Mouse (Mus musculus) neural tube, embryonic 11.5 days (tissue): Measurements from ENCODE around the gene Cnrip1. TPM values are rescaled to one million over a fixed set of nuclear protein-coding genes. Genes with fewer than 3 reads are reported as not detected.
A peak's percentile ranks its signal among the peaks of the same experiment; 100 is the strongest.
"Not testable (repeated sequence)": the region's sequence is repeated elsewhere in the genome, so short reads cannot be mapped to it uniquely, and the experiment has no call there.

ENCODE experiments used
- ATAC-seq: fragments of 200-750 bp; cut with Nextera tagmentation; 2 replicates; pipeline ENCODE4 v1.8.0; 2017; ENCODE audit warnings: moderate number of reproducible peaks, mild to moderate bottlenecking, moderate TSS enrichment, moderate library complexity; ENCODE audit not compliant: insufficient read depth, low FRiP score, low TSS enrichment
- DNase-seq: peaks from one replicate; pipeline ENCODE4 v3.0.0-alpha.2; 2015; ENCODE audit warnings: low spot score
- H3K27ac ChIP-seq: fragments of 300-500 bp; sonication (generic); 2 replicates; pipeline ENCODE4 v1.5.1; 2014; ENCODE audit warnings: low read depth, mild to moderate bottlenecking, low read length
- H3K27me3 ChIP-seq: fragments of 300-500 bp; sonication (generic); 2 replicates; pipeline ENCODE4 v1.6.1; 2014; ENCODE audit warnings: mild to moderate bottlenecking, low read length, mixed read lengths; ENCODE audit not compliant: control insufficient read depth, insufficient read depth
- H3K36me3 ChIP-seq: fragments of 300-500 bp; sonication (generic); 2 replicates; pipeline ENCODE4 v1.6.1; 2014; ENCODE audit warnings: mild to moderate bottlenecking, low read length, moderate library complexity, mixed read lengths; ENCODE audit not compliant: control insufficient read depth, insufficient read depth
- H3K4me1 ChIP-seq: fragments of 300-500 bp; sonication (generic); 2 replicates; pipeline ENCODE4 v1.6.1; 2014; ENCODE audit warnings: low read length, mixed read lengths; ENCODE audit not compliant: control insufficient read depth, insufficient read depth
- H3K4me2 ChIP-seq: fragments of 300-500 bp; sonication (generic); 2 replicates; pipeline ENCODE4 v1.6.1; 2014; ENCODE audit warnings: low read depth, mild to moderate bottlenecking, moderate library complexity
- H3K4me3 ChIP-seq: fragments of 300-500 bp; sonication (generic); 2 replicates; pipeline ENCODE4 v1.5.1; 2014; ENCODE audit warnings: low read depth, low read length
- H3K9ac ChIP-seq: fragments of 300-500 bp; sonication (generic); 2 replicates; pipeline ENCODE4 v1.6.1; 2014; ENCODE audit warnings: mild to moderate bottlenecking, low read length
- H3K9me3 ChIP-seq: fragments of 300-500 bp; sonication (generic); 2 replicates; pipeline ENCODE4 v1.6.1; 2016; ENCODE audit warnings: low read length; ENCODE audit not compliant: control insufficient read depth
- WGBS: fragments of 180-500 bp; shearing (Covaris S2); extraction: QIAGEN DNeasy Blood & Tissue Kit; methylation state at CpG from one replicate; pipeline ENCODE4 v1.1.7; 2014; 5-methylcytosine and 5-hydroxymethylcytosine counted together
- polyA plus RNA-seq: library from polyadenylated mRNA; unstranded; fragments of >200 nt; fragmentation: Nextera tagmentation; extraction: Ambion mirVana; gene quantifications from 2 replicates; pipeline ENCODE4 v1.2.1, GENCODE M21; 2014

The Cnrip1 gene
- 24.7 and 29.4 TPM in 2 replicates for polyA plus RNA-seq

DNA sequence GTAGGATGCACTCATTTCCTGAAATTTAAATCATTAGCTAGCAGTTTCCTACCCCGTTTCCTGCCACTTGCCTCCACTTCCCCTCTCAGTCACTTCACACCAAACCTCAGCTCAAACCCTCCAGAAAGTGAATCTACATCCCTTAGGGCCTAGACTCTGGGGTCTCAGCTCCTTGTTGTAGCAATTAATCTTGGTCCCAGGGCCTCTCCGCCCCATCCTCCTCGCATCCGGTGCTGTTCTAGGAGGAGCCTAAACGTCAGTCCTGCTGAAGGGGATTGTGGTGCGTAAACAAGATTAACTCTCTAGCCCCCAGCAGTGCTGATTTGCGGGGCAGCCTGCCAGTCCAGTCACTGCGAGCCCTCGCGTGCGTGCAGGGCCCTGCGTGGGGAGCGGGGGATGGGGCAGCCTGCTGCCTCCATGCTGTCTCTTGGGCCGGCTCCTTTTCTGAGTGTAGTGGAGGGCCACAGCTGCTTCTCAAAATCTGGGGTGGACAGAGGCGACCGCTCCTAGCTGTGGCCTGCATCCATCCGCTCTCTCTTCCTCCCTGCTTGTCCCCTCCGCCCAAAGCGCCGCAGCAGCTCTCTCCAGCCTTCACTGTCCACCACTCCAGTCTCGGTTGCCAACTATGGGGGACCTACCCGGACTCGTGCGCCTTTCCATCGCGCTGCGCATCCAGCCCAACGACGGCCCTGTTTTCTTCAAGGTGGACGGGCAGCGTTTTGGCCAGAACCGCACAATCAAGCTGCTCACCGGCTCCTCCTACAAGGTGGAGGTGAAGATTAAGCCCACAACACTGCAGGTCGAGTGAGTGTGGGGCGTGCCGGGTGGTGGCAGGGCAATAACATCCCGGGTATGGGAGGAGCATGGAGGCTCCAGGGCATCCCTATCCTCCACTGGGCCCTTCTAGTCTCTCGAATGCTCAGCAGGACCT, at the start of gene Cnrip1, which contains the start of gene Plek:
Cnrip1 (plus strand) TSS at position 42 of the 931 bp plus-strand sequence.
Plek (minus strand) TSS at position 837 of the 931 bp plus-strand sequence.
- under 1% methylated on average over 38 of the region's 38 CpGs for WGBS
- peak within 1 kb of the TSS; percentile 49 for H3K4me3 ChIP-seq
- peak within 1 kb of the TSS; percentile 76 for H3K9ac ChIP-seq
- H3K27ac ChIP-seq, result peak within 1 kb of the TSS; percentile 67
- ATAC-seq (peak; percentile 89), DNase-seq (peak; percentile 74)
- no peaks in the 10 kb centered on the region for H3K4me1 ChIP-seq
- no peaks in the 10 kb centered on the region for H3K27me3 ChIP-seq
- H3K9me3 ChIP-seq, result no peaks in the 10 kb centered on the region
- H3K4me2 ChIP-seq, result peak within 1 kb of the TSS; percentile 71
- H3K36me3 ChIP-seq, result no peaks in the 10 kb centered on the region

DNA sequence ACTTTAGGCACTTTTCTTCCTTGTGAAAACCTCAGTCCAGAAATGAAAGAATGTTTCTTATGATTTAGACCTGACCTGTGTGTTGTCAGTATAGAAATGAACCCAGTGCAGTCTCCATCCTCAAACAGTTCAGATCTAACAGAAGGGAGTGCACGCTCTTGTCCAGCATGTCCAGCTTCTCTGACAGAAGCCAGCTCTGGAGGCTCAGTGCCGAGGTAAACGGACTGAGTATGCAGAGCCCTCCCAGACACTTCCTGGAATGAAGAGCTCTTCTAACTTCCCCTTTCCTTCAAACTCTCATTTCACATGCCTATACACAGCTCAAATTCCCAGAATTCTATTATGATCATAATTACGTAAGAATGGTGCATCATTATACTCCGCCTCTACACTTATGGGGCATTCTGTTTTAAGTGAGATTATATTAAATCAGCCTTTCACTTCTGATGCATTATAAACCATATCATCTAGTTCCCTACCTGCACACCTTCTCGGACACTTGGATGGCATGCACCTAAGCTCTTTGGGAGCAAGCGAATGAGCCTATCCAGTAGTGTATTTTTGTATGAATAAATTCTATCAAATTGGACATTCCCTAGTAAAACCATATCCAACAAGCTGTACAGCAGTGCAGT, 48.5 kb upstream of the Cnrip1 start:
- no peak overlapping the region for H3K27ac ChIP-seq
- no peak overlapping the region for H3K4me3 ChIP-seq
- DNase-seq (no peak), ATAC-seq (no peak)
- H3K4me2 ChIP-seq, result no peak overlapping the region
- no peaks in the 10 kb centered on the region for H3K27me3 ChIP-seq
- H3K9me3 ChIP-seq, result no peaks in the 10 kb centered on the region
- 89% methylated on average over 7 of the region's 7 CpGs for WGBS
- no peaks in the 10 kb centered on the region for H3K36me3 ChIP-seq
- H3K9ac ChIP-seq, result no peak overlapping the region
- no peaks in the 10 kb centered on the region for H3K4me1 ChIP-seq

DNA sequence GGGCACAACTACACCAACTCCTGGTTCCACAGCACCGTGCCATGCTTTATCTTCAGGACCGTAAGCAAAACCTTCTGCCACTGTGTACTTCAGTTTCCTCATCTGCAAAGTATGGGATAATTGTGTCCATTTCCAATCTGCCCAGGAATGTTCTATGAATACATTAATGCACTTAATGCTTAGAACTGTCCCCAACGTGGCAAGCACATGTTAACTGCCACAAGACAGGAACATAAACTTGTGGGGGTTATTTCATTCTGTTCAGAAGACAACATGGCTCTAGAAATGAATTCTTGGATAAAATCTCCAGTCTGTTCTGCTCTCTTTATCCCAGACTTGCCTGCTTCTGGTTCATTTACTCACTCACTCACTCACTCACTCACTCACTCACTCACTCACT, 47.6 kb upstream of the Cnrip1 start:
- WGBS, result 81% methylated on average over 3 of the region's 3 CpGs
- Histone ChIP-seq H3K9me3 (no peaks in the 10 kb centered on the region), H3K36me3 (no peaks in the 10 kb centered on the region), H3K9ac (no peak overlapping the region), H3K4me3 (no peak overlapping the region), H3K27me3 (no peaks in the 10 kb centered on the region), H3K4me2 (no peak overlapping the region), H3K4me1 (no peaks in the 10 kb centered on the region), H3K27ac (no peak overlapping the region)
- DNase-seq, result no peak
- ATAC-seq, result no peak

DNA sequence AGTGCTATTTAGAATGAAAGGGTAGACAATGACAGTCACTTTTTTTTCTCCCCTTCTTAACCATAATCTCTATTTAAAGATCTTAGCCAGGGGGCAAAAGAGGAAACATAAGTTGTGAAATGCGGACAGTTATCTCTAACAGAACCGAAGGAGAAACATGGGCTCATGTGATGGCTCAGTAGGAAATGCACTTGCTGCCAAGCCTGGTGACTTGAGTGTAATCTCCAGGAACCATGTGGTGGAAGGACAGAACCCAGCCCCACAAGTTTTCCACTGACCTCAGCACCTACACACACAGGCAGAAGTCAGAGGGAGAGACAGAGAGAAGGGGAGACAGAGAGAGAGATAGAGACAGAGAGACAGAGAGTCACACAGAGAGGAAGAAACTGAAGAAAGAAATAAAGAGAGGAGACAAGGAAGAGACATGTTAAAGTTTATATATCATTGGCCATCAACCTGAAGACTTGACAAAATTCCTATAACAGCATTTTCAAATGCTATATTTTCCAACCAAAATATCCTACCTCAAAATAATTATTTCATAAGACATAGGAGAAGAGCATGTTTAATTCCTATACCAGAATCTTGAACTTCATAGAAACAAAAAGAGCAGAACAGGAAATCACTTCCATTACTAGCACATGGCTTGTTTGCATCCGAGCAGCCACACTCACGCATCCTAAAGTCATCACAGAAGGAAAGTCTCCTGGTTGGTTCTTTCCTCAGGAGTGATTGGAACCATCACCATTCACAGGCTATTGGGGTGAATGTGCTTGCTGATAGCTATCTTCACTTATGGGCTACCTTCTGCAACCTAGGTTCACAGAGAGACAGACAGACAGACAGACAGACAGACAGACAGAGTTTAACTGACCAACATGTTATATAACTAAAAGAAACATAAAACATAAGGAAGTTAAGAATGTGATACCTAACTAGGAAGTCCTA, 46.2 kb upstream of the Cnrip1 start:
- Histone ChIP-seq H3K27ac (no peak overlapping the region), H3K4me2 (no peak overlapping the region), H3K4me1 (no peaks in the 10 kb centered on the region), H3K4me3 (no peak overlapping the region), H3K9ac (no peak overlapping the region), H3K9me3 (no peaks in the 10 kb centered on the region), H3K27me3 (no peaks in the 10 kb centered on the region), H3K36me3 (no peaks in the 10 kb centered on the region)
- DNase-seq (no peak), ATAC-seq (no peak)
- 84% methylated on average over 4 of the region's 4 CpGs for WGBS

DNA sequence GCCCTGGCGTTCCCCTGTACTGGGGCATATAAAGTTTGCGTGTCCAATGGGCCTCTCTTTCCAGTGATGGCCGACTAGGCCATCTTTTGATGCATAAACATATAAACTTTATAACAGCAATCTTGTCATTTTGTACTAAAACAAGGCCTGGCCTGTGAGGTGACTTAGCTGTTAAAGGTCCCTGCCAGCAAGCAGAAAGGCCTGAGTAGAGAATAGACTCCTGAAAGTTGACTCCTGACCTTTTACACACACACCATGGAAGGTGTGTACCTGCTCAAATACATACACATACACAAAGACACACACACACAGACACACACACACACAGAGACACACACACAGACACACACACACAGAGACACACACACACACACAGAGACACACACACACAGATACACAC, 44.9 kb upstream of the Cnrip1 start:
- WGBS, result 90% methylated on average over 2 of the region's 3 CpGs
- H3K4me1 ChIP-seq, ATAC-seq, H3K36me3 ChIP-seq, H3K9me3 ChIP-seq, H3K27me3 ChIP-seq, H3K4me2 ChIP-seq, DNase-seq, H3K9ac ChIP-seq, H3K27ac ChIP-seq, H3K4me3 ChIP-seq: not testable (repeated sequence)

DNA sequence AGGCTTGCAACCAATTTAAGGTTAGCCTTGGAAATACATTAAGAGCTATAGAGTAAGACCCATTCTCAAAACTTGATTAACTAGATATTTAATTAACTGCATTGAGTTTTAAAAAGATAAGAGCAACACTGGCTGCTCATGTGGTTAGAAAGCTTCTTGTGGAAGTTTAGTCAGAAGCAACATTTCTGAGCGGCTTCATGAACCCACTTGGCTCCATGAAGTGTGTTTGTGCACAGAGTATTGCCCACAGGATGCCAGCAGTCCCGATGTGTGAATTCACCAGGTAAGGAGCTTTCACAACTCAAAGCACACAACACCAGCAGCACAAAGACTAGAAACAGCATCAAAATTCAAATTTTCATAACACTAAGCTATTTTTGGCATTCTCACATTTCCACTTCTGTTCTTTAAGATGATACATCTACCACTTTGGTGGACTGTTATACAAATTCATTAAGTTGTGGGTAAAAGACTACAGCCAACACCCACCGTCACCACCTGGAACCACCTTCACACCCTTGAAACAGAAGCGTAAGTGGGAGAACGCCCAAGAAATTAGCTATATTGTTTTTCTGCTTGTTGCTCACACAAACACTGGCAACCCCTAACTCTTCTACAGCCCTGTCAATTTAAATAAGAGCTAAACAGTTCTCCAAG, 43.7 kb upstream of the Cnrip1 start:
- 93% methylated on average over 5 of the region's 5 CpGs for WGBS

DNA sequence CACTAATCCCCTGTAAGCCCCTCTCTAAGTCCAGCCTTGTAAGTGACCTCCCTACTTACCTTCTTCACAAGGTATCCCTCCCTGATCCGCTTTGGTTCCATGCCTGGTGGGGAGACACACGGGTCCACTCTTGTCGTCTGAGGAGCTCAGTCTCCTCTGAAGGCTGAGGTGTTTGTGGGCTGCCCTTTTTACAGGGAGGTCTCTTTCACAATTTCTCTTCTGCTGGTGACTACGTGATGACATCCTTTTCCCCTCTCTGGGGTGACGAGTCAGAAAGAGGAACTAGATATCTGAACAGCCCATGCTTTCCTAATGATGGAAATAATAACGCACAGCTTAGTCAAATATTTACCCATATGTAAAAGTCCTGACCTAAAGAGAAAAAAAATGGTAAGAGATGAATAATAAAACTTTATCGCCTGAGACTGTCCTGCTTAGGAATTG, 42.9 kb upstream of the Cnrip1 start:
- 77% methylated on average over 7 of the region's 7 CpGs for WGBS

More for the DNA sequence above, 43.7 kb upstream of the Cnrip1 start:
- Histone ChIP-seq H3K27ac (no peak overlapping the region), H3K4me3 (no peak overlapping the region), H3K36me3 (no peaks in the 10 kb centered on the region), H3K9ac (no peak overlapping the region), H3K4me2 (no peak overlapping the region), H3K4me1 (no peaks in the 10 kb centered on the region), H3K9me3 (no peaks in the 10 kb centered on the region), H3K27me3 (no peaks in the 10 kb centered on the region)
- ATAC-seq (no peak), DNase-seq (no peak)

DNA sequence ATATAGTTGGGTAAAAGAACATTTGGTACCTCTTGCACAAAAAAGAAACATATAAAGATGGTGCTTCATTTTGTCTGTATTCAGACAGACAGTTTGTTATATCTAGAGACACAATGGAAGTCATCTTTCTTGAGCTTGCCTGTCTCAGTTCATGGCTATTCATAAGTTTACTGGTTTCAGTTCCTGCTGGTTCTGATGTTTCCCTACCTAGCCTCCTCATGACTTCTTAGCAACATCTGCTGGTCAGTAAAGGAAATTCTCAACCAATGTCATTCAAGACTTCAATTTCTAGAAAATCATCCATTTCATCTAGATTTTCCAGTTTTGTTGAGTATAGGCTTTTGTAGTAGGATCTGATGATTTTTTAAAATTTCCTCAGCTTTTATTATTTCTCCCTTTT, 38.4 kb upstream of the Cnrip1 start:
- no peak overlapping the region for H3K9ac ChIP-seq
- H3K27me3 ChIP-seq, result no peaks in the 10 kb centered on the region
- no peak for DNase-seq
- ATAC-seq, result no peak
- no peaks in the 10 kb centered on the region for H3K36me3 ChIP-seq
- H3K9me3 ChIP-seq, result no peaks in the 10 kb centered on the region
- no peak overlapping the region for H3K4me2 ChIP-seq
- no peaks in the 10 kb centered on the region for H3K4me1 ChIP-seq
- H3K27ac ChIP-seq, result no peak overlapping the region
- no peak overlapping the region for H3K4me3 ChIP-seq

More for the DNA sequence above, 42.9 kb upstream of the Cnrip1 start:
- ATAC-seq, result no peak
- DNase-seq, result no peak
- Histone ChIP-seq H3K4me3 (no peak overlapping the region), H3K4me2 (no peak overlapping the region), H3K36me3 (no peaks in the 10 kb centered on the region), H3K9ac (no peak overlapping the region), H3K27ac (no peak overlapping the region), H3K4me1 (no peaks in the 10 kb centered on the region), H3K9me3 (no peaks in the 10 kb centered on the region), H3K27me3 (no peaks in the 10 kb centered on the region)
